22 mouse cellular contexts compared by ENCODE assay signal in genomic region chr7:44275546-44275945, GRCm38 (mm10). TPM values are rescaled to one million over a fixed set of nuclear protein-coding genes. Genes with fewer than 3 reads are reported as not detected.
"Had no signal": no experiment of that assay in that cellular context is flagged by ENCODE, and none has a peak within 500 bp of the region (broad histone marks: within the 10 kb centered on the region; RNA-seq: fewer than 3 reads in every experiment).

No protein-coding gene starts in this region.

- H3K4me1 ChIP-seq: limb, embryonic 12.5 days; liver, embryonic 13.5 days; neural tube, embryonic 15.5 days had no signal

- H3K4me2 ChIP-seq: limb, embryonic 12.5 days; liver, embryonic 13.5 days; neural tube, embryonic 15.5 days had no signal

- ATAC-seq: liver, postnatal 0 days had no signal

- DNase-seq: kidney, adult 11 months; kidney, adult 9 months; kidney, postnatal 36 days; liver; liver, embryonic 13.5 days; liver, postnatal 0 days; lung, postnatal 4 days; thymus, adult 18-20 months; thymus, postnatal 14 days had no signal

- H3K9ac ChIP-seq: limb, embryonic 12.5 days; liver, embryonic 13.5 days; liver, postnatal 0 days; neural tube, embryonic 15.5 days had no signal

- H3K36me3 ChIP-seq: limb, embryonic 12.5 days; liver, embryonic 13.5 days; midbrain, embryonic 10.5 days; neural tube, embryonic 15.5 days had no signal

- H3K9me3 ChIP-seq: limb, embryonic 12.5 days; liver, embryonic 13.5 days; midbrain, embryonic 10.5 days; neural tube, embryonic 15.5 days had no signal

- H3K4me3 ChIP-seq: limb, embryonic 12.5 days; liver, embryonic 13.5 days; midbrain, embryonic 10.5 days; myocyte; neural tube, embryonic 15.5 days had no signal

- H3K27ac ChIP-seq: kidney, postnatal 0 days; limb, embryonic 12.5 days; liver, embryonic 13.5 days; midbrain, embryonic 10.5 days; neural tube, embryonic 15.5 days had no signal

RNA-seq across cellular contexts. Expression of gene Gm15517, which starts 14.3 kb away (rescaled TPM):
- total RNA-seq: layer of hippocampus, adult 18-20 months; layer of hippocampus, postnatal 10 days; left cerebral cortex, adult 8-10 months; left cerebral cortex, postnatal 25 days; megakaryocyte, adult 5-6 weeks had no signal
- polyA plus RNA-seq: kidney, postnatal 0 days; limb, embryonic 12.5 days; liver, embryonic 13.5 days; liver, postnatal 0 days; lung, embryonic 16.5 days; midbrain, embryonic 10.5 days; myocyte; neural tube, embryonic 11.5 days; neural tube, embryonic 15.5 days; stomach, embryonic 14.5 days had no signal

RNA-seq across cellular contexts. Expression of gene Acp4, which starts 18.4 kb away (rescaled TPM):
- total RNA-seq: layer of hippocampus, adult 18-20 months; layer of hippocampus, postnatal 10 days; left cerebral cortex, postnatal 25 days; megakaryocyte, adult 5-6 weeks had no signal
- polyA plus RNA-seq: kidney, postnatal 0 days; limb, embryonic 12.5 days; liver, embryonic 13.5 days; liver, postnatal 0 days; lung, embryonic 16.5 days; midbrain, embryonic 10.5 days; neural tube, embryonic 11.5 days; stomach, embryonic 14.5 days had no signal
